Mouse (Mus musculus): Measurements from ENCODE around the gene Rabac1. TPM values are rescaled to one million over a fixed set of nuclear protein-coding genes. Genes with fewer than 3 reads are reported as not detected.

Gene Rabac1
- polyA plus RNA-seq, 2 experiments, result 46.8 to 62.2 TPM

GRCm38 (mm10) chr7:24943641-24944040 is 28.9 kb downstream of the Rabac1 start:
- no peak overlapping the region for H3K4me3 ChIP-seq (ENCODE audit: insufficient read depth in 1 of 2, low read depth in 2 of 2, low read length in 2 of 2)
- no peak overlapping the region for H3K27ac ChIP-seq
- ATAC-seq (ENCODE audit: insufficient read depth) (no peak), DNase-seq (ENCODE audit: low read depth in 3 of 3, low spot score in 3 of 3) (no peak)
- no peaks in the 10 kb centered on the region for H3K36me3 ChIP-seq (replicated peaks; ENCODE audit: control insufficient read depth, insufficient read depth, low read depth)
- WGBS (ENCODE audit: insufficient replicate concordance), result 6% methylated on average over 6 of the region's 6 CpGs
- H3K4me1 ChIP-seq (replicated peaks; ENCODE audit: control insufficient read depth in 2 of 2, insufficient read depth in 2 of 2, low read length in 1 of 2), result no peaks in the 10 kb centered on the region
- H3K9me3 ChIP-seq (ENCODE audit: control insufficient read depth, low read length), result no peaks in the 10 kb centered on the region
- peaks cover 70% of the 10 kb centered on the region for H3K27me3 ChIP-seq (ENCODE audit: control insufficient read depth, insufficient read depth, low read length)
- TF ChIP-seq CTCF (IDR thresholded peaks at IDR 0.05; ENCODE audit: low read depth) (no peak), EP300 (IDR thresholded peaks at IDR 0.05; ENCODE audit: low read depth) (no peak)
- H3K4me2 ChIP-seq (ENCODE audit: low read depth), result no peak overlapping the region
- H3K9ac ChIP-seq (replicated peaks), result no peak overlapping the region

- DNase-seq (ENCODE audit: low read depth in 3 of 3, low spot score in 3 of 3) (no peak), ATAC-seq (ENCODE audit: insufficient read depth) (no peak)
- TF ChIP-seq EP300 (IDR thresholded peaks at IDR 0.05; ENCODE audit: low read depth) (no peak), CTCF (IDR thresholded peaks at IDR 0.05; ENCODE audit: low read depth) (no peak)
- no peaks in the 10 kb centered on the region for H3K36me3 ChIP-seq (replicated peaks; ENCODE audit: control insufficient read depth, insufficient read depth, low read depth)
- no peaks in the 10 kb centered on the region for H3K9me3 ChIP-seq (ENCODE audit: control insufficient read depth, low read length)
- no peaks in the 10 kb centered on the region for H3K4me1 ChIP-seq (replicated peaks; ENCODE audit: control insufficient read depth in 2 of 2, insufficient read depth in 2 of 2, low read length in 1 of 2)
- no peak overlapping the region for H3K27ac ChIP-seq
- H3K9ac ChIP-seq (replicated peaks), result no peak overlapping the region
- no peak overlapping the region for H3K4me3 ChIP-seq (ENCODE audit: insufficient read depth in 1 of 2, low read depth in 2 of 2, low read length in 2 of 2)
- 3% methylated on average over 15 of the region's 15 CpGs for whole genome bisulfite sequencing (ENCODE audit: insufficient replicate concordance)
- peaks cover 53% of the 10 kb centered on the region for H3K27me3 ChIP-seq (ENCODE audit: control insufficient read depth, insufficient read depth, low read length)
- H3K4me2 ChIP-seq (ENCODE audit: low read depth), result no peak overlapping the region
Observed at GRCm38 (mm10) chr7:24931651-24932050, 40.9 kb downstream of the Rabac1 start.

- Histone ChIP-seq H3K4me2 (ENCODE audit: low read depth) (no peak overlapping the region), H3K36me3 (replicated peaks; ENCODE audit: control insufficient read depth, insufficient read depth, low read depth) (no peaks in the 10 kb centered on the region), H3K27me3 (ENCODE audit: control insufficient read depth, insufficient read depth, low read length) (peaks cover 53% of the 10 kb centered on the region), H3K27ac (no peak overlapping the region), H3K9me3 (ENCODE audit: control insufficient read depth, low read length) (no peaks in the 10 kb centered on the region), H3K9ac (replicated peaks) (no peak overlapping the region), H3K4me3 (ENCODE audit: insufficient read depth in 1 of 2, low read depth in 2 of 2, low read length in 2 of 2) (no peak overlapping the region), H3K4me1 (replicated peaks; ENCODE audit: control insufficient read depth in 2 of 2, insufficient read depth in 2 of 2, low read length in 1 of 2) (no peaks in the 10 kb centered on the region)
- DNase-seq (ENCODE audit: low read depth in 3 of 3, low spot score in 3 of 3) (no peak), ATAC-seq (ENCODE audit: insufficient read depth) (no peak)
- TF ChIP-seq CTCF (IDR thresholded peaks at IDR 0.05; ENCODE audit: low read depth), result no peak
- TF ChIP-seq EP300 (IDR thresholded peaks at IDR 0.05; ENCODE audit: low read depth), result no peak
- 34% methylated on average over 6 of the region's 6 CpGs for WGBS (ENCODE audit: insufficient replicate concordance)
Observed at GRCm38 (mm10) chr7:24930475-24930874, 42.1 kb downstream of the Rabac1 start.

Small RNAs within 50 kb of the gene (microRNA-seq; reads per million reads assigned to microRNA genes)
- gene Mir7046, result not detected
- not detected for gene Mir7047

Other genes starting within 250 kb of the Rabac1 start
- gene Gm4763, start 245.8 kb downstream of the Rabac1 start, polyA plus RNA-seq (2012; rRNA removed), result not detected in 2 replicates
- not detected in 2 replicates for gene Gm4763, start 245.8 kb downstream of the Rabac1 start, polyA plus RNA-seq (2014; fragmentation: Nextera tagmentation; extraction: Ambion mirVana)
- 1.0 and 1.1 TPM in 2 replicates for gene Cd177, start 212.4 kb downstream of the Rabac1 start, polyA plus RNA-seq (2012; rRNA removed)
- gene Cd177, start 212.4 kb downstream of the Rabac1 start, polyA plus RNA-seq (2014; fragmentation: Nextera tagmentation; extraction: Ambion mirVana), result 1.9 and 2.8 TPM in 2 replicates
- 0.19 and 0.39 TPM in 2 replicates for gene Ceacam10, start 195.5 kb downstream of the Rabac1 start, polyA plus RNA-seq (2012; rRNA removed)
- gene Ceacam10, start 195.5 kb downstream of the Rabac1 start, polyA plus RNA-seq (2014; fragmentation: Nextera tagmentation; extraction: Ambion mirVana), result 0.25 and 0.34 TPM in 2 replicates
- gene Gm9844, start 110.5 kb downstream of the Rabac1 start, polyA plus RNA-seq (2012; rRNA removed), result 0.37 and 1.5 TPM in 2 replicates
- 1.3 and 2.2 TPM in 2 replicates for gene Gm9844, start 110.5 kb downstream of the Rabac1 start, polyA plus RNA-seq (2014; fragmentation: Nextera tagmentation; extraction: Ambion mirVana)
- not detected in 2 replicates for gene Lypd4, start 102.8 kb downstream of the Rabac1 start, polyA plus RNA-seq (2012; rRNA removed)
- not detected in 2 replicates for gene Lypd4, start 102.8 kb downstream of the Rabac1 start, polyA plus RNA-seq (2014; fragmentation: Nextera tagmentation; extraction: Ambion mirVana)
- not detected in 2 replicates for gene Dmrtc2, start 102.7 kb downstream of the Rabac1 start, polyA plus RNA-seq (2012; rRNA removed)
- gene Dmrtc2, start 102.7 kb downstream of the Rabac1 start, polyA plus RNA-seq (2014; fragmentation: Nextera tagmentation; extraction: Ambion mirVana), result not detected in 2 replicates
- 418 and 615 TPM in 2 replicates for gene Rps19, start 88.4 kb downstream of the Rabac1 start, polyA plus RNA-seq (2012; rRNA removed)
- gene Rps19, start 88.4 kb downstream of the Rabac1 start, polyA plus RNA-seq (2014; fragmentation: Nextera tagmentation; extraction: Ambion mirVana), result 1,649 and 1,654 TPM in 2 replicates
- gene Cd79a, start 75.4 kb downstream of the Rabac1 start, polyA plus RNA-seq (2012; rRNA removed), result 0.81 and 1.0 TPM in 2 replicates
- 1.4 and 2.0 TPM in 2 replicates for gene Cd79a, start 75.4 kb downstream of the Rabac1 start, polyA plus RNA-seq (2014; fragmentation: Nextera tagmentation; extraction: Ambion mirVana)
- 44.2 and 44.3 TPM in 2 replicates for gene Arhgef1, start 69.8 kb downstream of the Rabac1 start, polyA plus RNA-seq (2012; rRNA removed)
- gene Arhgef1, start 69.8 kb downstream of the Rabac1 start, polyA plus RNA-seq (2014; fragmentation: Nextera tagmentation; extraction: Ambion mirVana), result 28.7 and 31.1 TPM in 2 replicates
- not detected in 2 replicates for gene Gm4881, start 28.3 kb downstream of the Rabac1 start, polyA plus RNA-seq (2012; rRNA removed)
- gene Gm4881, start 28.3 kb downstream of the Rabac1 start, polyA plus RNA-seq (2014; fragmentation: Nextera tagmentation; extraction: Ambion mirVana), result not detected in 2 replicates
- gene Atp1a3, start 33.2 kb upstream of the Rabac1 start, polyA plus RNA-seq (2012; rRNA removed), result 0.38 and 0.50 TPM in 2 replicates
- gene Atp1a3, start 33.2 kb upstream of the Rabac1 start, polyA plus RNA-seq (2014; fragmentation: Nextera tagmentation; extraction: Ambion mirVana), result 0.60 and 0.68 TPM in 2 replicates
- 4.9 and 6.1 TPM in 2 replicates for gene Grik5, start 99.6 kb upstream of the Rabac1 start, polyA plus RNA-seq (2012; rRNA removed)
- 0.37 and 0.54 TPM in 2 replicates for gene Grik5, start 99.6 kb upstream of the Rabac1 start, polyA plus RNA-seq (2014; fragmentation: Nextera tagmentation; extraction: Ambion mirVana)
- gene Zfp574, start 99.8 kb upstream of the Rabac1 start, polyA plus RNA-seq (2012; rRNA removed), result 6.3 and 6.9 TPM in 2 replicates
- gene Zfp574, start 99.8 kb upstream of the Rabac1 start, polyA plus RNA-seq (2014; fragmentation: Nextera tagmentation; extraction: Ambion mirVana), result 6.6 and 7.3 TPM in 2 replicates
- 0.73 and 0.74 TPM in 2 replicates for gene Pou2f2, start 207.0 kb upstream of the Rabac1 start, polyA plus RNA-seq (2012; rRNA removed)
- gene Pou2f2, start 207.0 kb upstream of the Rabac1 start, polyA plus RNA-seq (2014; fragmentation: Nextera tagmentation; extraction: Ambion mirVana), result 0.94 and 1.5 TPM in 2 replicates
- gene Dedd2, start 247.9 kb upstream of the Rabac1 start, polyA plus RNA-seq (2012; rRNA removed), result 26.9 and 27.9 TPM in 2 replicates
- 20.8 and 22.7 TPM in 2 replicates for gene Dedd2, start 247.9 kb upstream of the Rabac1 start, polyA plus RNA-seq (2014; fragmentation: Nextera tagmentation; extraction: Ambion mirVana)
- 4.6 and 4.9 TPM in 2 replicates for gene Zfp526, start 248.7 kb upstream of the Rabac1 start, polyA plus RNA-seq (2012; rRNA removed)
- 2.1 TPM in 2 replicates for gene Zfp526, start 248.7 kb upstream of the Rabac1 start, polyA plus RNA-seq (2014; fragmentation: Nextera tagmentation; extraction: Ambion mirVana)